Mouse (Mus musculus): ENCODE results near the gene Nhlh2. TPM values are rescaled to one million over a fixed set of nuclear protein-coding genes. Genes with fewer than 3 reads are reported as not detected.

Gene Nhlh2
- polyA plus RNA-seq (2012; rRNA removed) = not detected in 2 replicates

DNA sequence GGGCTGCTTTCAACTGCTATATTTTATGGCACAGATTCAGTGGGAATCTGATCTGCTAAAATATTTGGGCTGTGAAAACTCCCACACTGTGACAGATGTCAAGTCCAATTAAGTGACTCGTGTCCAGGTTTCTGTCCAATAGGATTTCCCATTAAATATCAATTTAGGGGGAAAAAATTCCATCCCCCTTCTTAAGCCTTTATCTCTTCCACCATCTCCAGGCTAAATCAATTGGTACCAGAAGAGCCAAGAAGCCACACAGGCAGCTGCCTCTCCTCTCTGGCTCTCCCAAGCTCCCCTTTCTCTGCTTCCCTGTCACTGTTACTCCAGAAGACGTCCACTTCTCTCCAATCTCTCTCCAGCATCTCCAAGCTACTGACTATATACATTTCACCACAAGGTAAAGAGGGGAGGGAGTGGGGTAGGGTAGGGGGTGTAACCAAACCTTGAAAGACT lies at the start of gene Nhlh2:
Gene Nhlh2, plus strand, starts transcription at position 151 of the 456 bp plus-strand sequence.
- no peak within 1 kb of the TSS for H3K4me3 ChIP-seq (ENCODE audit: extremely low read depth, insufficient read depth, insufficient read length)
- H3K27me3 ChIP-seq (ENCODE audit: control insufficient read depth, insufficient read depth, low read length) = peaks cover 17% of the 10 kb centered on the region
- H3K4me1 ChIP-seq (ENCODE audit: control insufficient read depth, insufficient read depth, insufficient read length) = no peaks in the 10 kb centered on the region
- H3K36me3 ChIP-seq (ENCODE audit: control insufficient read depth, insufficient read depth, low read length) = no peaks in the 10 kb centered on the region
- no peak for TF ChIP-seq CTCF (IDR thresholded peaks at IDR 0.05; ENCODE audit: extremely low read depth, insufficient read depth, insufficient read length, insufficient replicate concordance)
- TF ChIP-seq POLR2A (IDR thresholded peaks at IDR 0.05; ENCODE audit: low read depth, low read length) = no peak
- 26% methylated on average over 2 of the region's 2 CpGs for WGBS
- no peak within 1 kb of the TSS for H3K27ac ChIP-seq (ENCODE audit: insufficient read depth, low read length)
- no peak for DNase-seq (ENCODE audit: low read depth in 1 of 2, low spot score in 2 of 2)

DNA sequence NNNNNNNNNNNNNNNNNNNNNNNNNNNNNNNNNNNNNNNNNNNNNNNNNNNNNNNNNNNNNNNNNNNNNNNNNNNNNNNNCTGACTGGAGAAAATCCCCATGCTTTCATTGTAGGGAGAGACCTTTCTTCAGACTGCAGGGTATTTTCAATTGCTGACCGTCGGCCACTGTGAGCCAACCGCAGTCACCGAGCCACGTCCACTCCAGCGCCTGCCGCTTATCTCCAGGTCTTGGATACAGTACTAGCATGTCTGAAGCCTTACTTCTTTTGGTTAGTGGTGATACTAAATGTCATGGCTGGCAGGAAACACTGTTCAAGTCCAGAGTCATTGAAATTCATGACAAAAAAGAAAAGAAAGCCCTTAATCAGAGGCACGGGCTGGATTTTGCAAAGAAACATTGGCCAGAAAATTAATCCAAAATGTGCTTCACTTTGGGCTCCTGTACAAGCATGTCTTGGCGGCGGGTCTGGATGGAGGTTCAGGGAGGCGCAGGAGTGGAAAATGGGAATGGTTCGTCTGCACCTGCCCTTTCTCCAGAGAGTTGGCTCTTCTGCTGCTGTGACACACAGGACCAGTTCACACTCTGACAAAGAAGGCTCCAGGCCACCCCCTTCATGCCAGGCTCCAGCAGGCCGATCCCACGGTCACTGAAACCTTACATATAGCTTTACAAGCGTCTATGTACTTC lies 48.6 kb upstream of the Nhlh2 start:
- WGBS = 92% methylated on average over 15 of the region's 15 CpGs
- DNase-seq (ENCODE audit: low read depth in 1 of 2, low spot score in 2 of 2) = no peak
- no peak for TF ChIP-seq CTCF (IDR thresholded peaks at IDR 0.05; ENCODE audit: extremely low read depth, insufficient read depth, insufficient read length, insufficient replicate concordance)
- no peak for TF ChIP-seq POLR2A (IDR thresholded peaks at IDR 0.05; ENCODE audit: low read depth, low read length)
- Histone ChIP-seq H3K4me1 (ENCODE audit: control insufficient read depth, insufficient read depth, insufficient read length) (no peaks in the 10 kb centered on the region), H3K27ac (ENCODE audit: insufficient read depth, low read length) (no peak overlapping the region), H3K4me3 (ENCODE audit: extremely low read depth, insufficient read depth, insufficient read length) (no peak overlapping the region), H3K36me3 (ENCODE audit: control insufficient read depth, insufficient read depth, low read length) (no peaks in the 10 kb centered on the region), H3K27me3 (ENCODE audit: control insufficient read depth, insufficient read depth, low read length) (no peaks in the 10 kb centered on the region)

- no peaks in the 10 kb centered on the region for H3K36me3 ChIP-seq (ENCODE audit: control insufficient read depth, insufficient read depth, low read length)
- DNase-seq (ENCODE audit: low read depth in 1 of 2, low spot score in 2 of 2) = no peak
- H3K27me3 ChIP-seq (ENCODE audit: control insufficient read depth, insufficient read depth, low read length) = no peaks in the 10 kb centered on the region
- no peak overlapping the region for H3K27ac ChIP-seq (ENCODE audit: insufficient read depth, low read length)
- 79% methylated on average over 9 of the region's 9 CpGs for WGBS
- H3K4me3 ChIP-seq (ENCODE audit: extremely low read depth, insufficient read depth, insufficient read length) = no peak overlapping the region
- no peaks in the 10 kb centered on the region for H3K4me1 ChIP-seq (ENCODE audit: control insufficient read depth, insufficient read depth, insufficient read length)
- no peak for TF ChIP-seq CTCF (IDR thresholded peaks at IDR 0.05; ENCODE audit: extremely low read depth, insufficient read depth, insufficient read length, insufficient replicate concordance)
- TF ChIP-seq POLR2A (IDR thresholded peaks at IDR 0.05; ENCODE audit: low read depth, low read length) = no peak
These were observed 46.4 kb upstream of the Nhlh2 start for GRCm38 (mm10) chr3:101963501-101963900.

DNA sequence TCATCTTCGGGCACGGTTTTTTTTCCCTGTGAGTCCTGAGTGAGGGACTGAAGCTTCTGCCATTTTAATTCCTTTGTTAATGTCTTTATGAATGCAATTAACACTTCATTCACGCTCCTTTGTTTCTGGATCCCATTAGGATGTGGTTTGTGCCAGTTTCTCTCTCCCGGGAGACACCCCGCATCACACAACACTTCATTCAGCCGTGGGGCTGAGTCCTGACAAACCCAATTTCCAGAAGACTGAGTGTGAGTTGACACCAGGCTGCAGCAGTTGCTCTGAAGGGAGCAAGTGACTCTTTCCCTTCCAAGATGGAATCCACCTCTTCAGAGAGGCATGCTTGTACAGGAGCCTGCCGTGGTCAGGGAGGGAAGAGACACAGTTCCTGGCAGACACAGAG lies 45.5 kb upstream of the Nhlh2 start:
- no peaks in the 10 kb centered on the region for H3K36me3 ChIP-seq (ENCODE audit: control insufficient read depth, insufficient read depth, low read length)
- 78% methylated on average over 7 of the region's 7 CpGs for WGBS
- no peak overlapping the region for H3K27ac ChIP-seq (ENCODE audit: insufficient read depth, low read length)
- no peaks in the 10 kb centered on the region for H3K27me3 ChIP-seq (ENCODE audit: control insufficient read depth, insufficient read depth, low read length)
- H3K4me3 ChIP-seq (ENCODE audit: extremely low read depth, insufficient read depth, insufficient read length) = no peak overlapping the region
- no peak for TF ChIP-seq CTCF (IDR thresholded peaks at IDR 0.05; ENCODE audit: extremely low read depth, insufficient read depth, insufficient read length, insufficient replicate concordance)
- no peak for TF ChIP-seq POLR2A (IDR thresholded peaks at IDR 0.05; ENCODE audit: low read depth, low read length)
- H3K4me1 ChIP-seq (ENCODE audit: control insufficient read depth, insufficient read depth, insufficient read length) = no peaks in the 10 kb centered on the region
- DNase-seq (ENCODE audit: low read depth in 1 of 2, low spot score in 2 of 2) = no peak

GRCm38 (mm10) chr3:101966825-101967558 lies 42.9 kb upstream of the Nhlh2 start:
- TF ChIP-seq CTCF (IDR thresholded peaks at IDR 0.05; ENCODE audit: extremely low read depth, insufficient read depth, insufficient read length, insufficient replicate concordance) = no peak
- no peak for TF ChIP-seq POLR2A (IDR thresholded peaks at IDR 0.05; ENCODE audit: low read depth, low read length)
- DNase-seq (ENCODE audit: low read depth in 1 of 2, low spot score in 2 of 2) = no peak
- H3K27me3 ChIP-seq (ENCODE audit: control insufficient read depth, insufficient read depth, low read length) = no peaks in the 10 kb centered on the region
- H3K4me1 ChIP-seq (ENCODE audit: control insufficient read depth, insufficient read depth, insufficient read length) = no peaks in the 10 kb centered on the region
- H3K4me3 ChIP-seq (ENCODE audit: extremely low read depth, insufficient read depth, insufficient read length) = no peak overlapping the region
- H3K27ac ChIP-seq (ENCODE audit: insufficient read depth, low read length) = no peak overlapping the region
- H3K36me3 ChIP-seq (ENCODE audit: control insufficient read depth, insufficient read depth, low read length) = no peaks in the 10 kb centered on the region
- 54% methylated on average over 3 of the region's 3 CpGs for WGBS

- Histone ChIP-seq H3K36me3 (ENCODE audit: control insufficient read depth, insufficient read depth, low read length) (no peaks in the 10 kb centered on the region), H3K27ac (ENCODE audit: insufficient read depth, low read length) (no peak overlapping the region), H3K4me3 (ENCODE audit: extremely low read depth, insufficient read depth, insufficient read length) (no peak overlapping the region), H3K4me1 (ENCODE audit: control insufficient read depth, insufficient read depth, insufficient read length) (no peaks in the 10 kb centered on the region), H3K27me3 (ENCODE audit: control insufficient read depth, insufficient read depth, low read length) (no peaks in the 10 kb centered on the region)
- WGBS = 92% methylated on average over 10 of the region's 10 CpGs
- no peak for DNase-seq (ENCODE audit: low read depth in 1 of 2, low spot score in 2 of 2)
- TF ChIP-seq CTCF (IDR thresholded peaks at IDR 0.05; ENCODE audit: extremely low read depth, insufficient read depth, insufficient read length, insufficient replicate concordance) = no peak
- TF ChIP-seq POLR2A (IDR thresholded peaks at IDR 0.05; ENCODE audit: low read depth, low read length) = no peak
These were observed 34.5 kb upstream of the Nhlh2 start for GRCm38 (mm10) chr3:101975337-101975736.
